Mouse (Mus musculus) midbrain, postnatal 0 days (tissue): ENCODE data around the gene Pltp. TPM values are rescaled to one million over a fixed set of nuclear protein-coding genes. Genes with fewer than 3 reads are reported as not detected.

Experiments used
- ATAC-seq: fragments of 200-750 bp; cut with Nextera tagmentation; 2 replicates; pipeline ENCODE4 v1.8.0; 2017; ENCODE audit warnings: moderate number of reproducible peaks, mild to moderate bottlenecking, moderate TSS enrichment, moderate library complexity; ENCODE audit not compliant: low FRiP score
- DNase-seq: peaks from one replicate; pipeline ENCODE4 v3.0.0-alpha.2; 2015; ENCODE audit warnings: low spot score
- H3K27ac ChIP-seq: fragments of 300-500 bp; sonication (generic); 2 replicates; pipeline ENCODE4 v1.5.1; 2014; ENCODE audit warnings: low read depth, mild to moderate bottlenecking, low read length, mixed read lengths
- H3K27me3 ChIP-seq: fragments of 300-500 bp; sonication (generic); 2 replicates; pipeline ENCODE4 v1.6.1; 2014; ENCODE audit warnings: low read length, control low read depth, mixed read lengths; ENCODE audit not compliant: insufficient read depth
- H3K36me3 ChIP-seq: fragments of 300-500 bp; sonication (generic); 2 replicates; pipeline ENCODE4 v1.6.1; 2014; ENCODE audit warnings: low read length, control low read depth, mixed read lengths; ENCODE audit not compliant: insufficient read depth
- H3K4me1 ChIP-seq: fragments of 300-500 bp; sonication (generic); 2 replicates; pipeline ENCODE4 v1.6.1; 2014; ENCODE audit warnings: mild to moderate bottlenecking, control low read depth, antibody characterized with exemption, low read length, mixed read lengths; ENCODE audit not compliant: insufficient read depth
- H3K4me2 ChIP-seq: fragments of 300-500 bp; sonication (generic); 2 replicates; pipeline ENCODE4 v1.6.1; 2014; ENCODE audit warnings: low read depth, mild to moderate bottlenecking, low read length, mixed read lengths; ENCODE audit not compliant: poor library complexity, severe bottlenecking
- H3K4me3 ChIP-seq: fragments of 300-500 bp; sonication (generic); 2 replicates; pipeline ENCODE4 v1.5.1; 2014; ENCODE audit warnings: low read depth, mild to moderate bottlenecking, low read length, moderate library complexity
- H3K9ac ChIP-seq: fragments of 300-500 bp; sonication (generic); replicated peaks from 2 replicates; pipeline ENCODE4 v1.6.1; 2014; ENCODE audit warnings: mild to moderate bottlenecking, low read length, moderate library complexity, mixed read lengths; ENCODE audit not compliant: poor library complexity, severe bottlenecking
- H3K9me3 ChIP-seq: fragments of 300-500 bp; sonication (generic); 2 replicates; pipeline ENCODE4 v1.6.1; 2016; ENCODE audit warnings: low read length, control low read depth
- CTCF ChIP-seq: IDR thresholded peaks from 2 replicates; pipeline ENCODE4 v1.5.1; 2016; ENCODE audit warnings: antibody characterized with exemption, mild to moderate bottlenecking
- WGBS: fragments of 180-500 bp; shearing (Covaris S2); extraction: QIAGEN DNeasy Blood & Tissue Kit; methylation state at CpG from one replicate; pipeline ENCODE4 v1.1.7; 2014; 5-methylcytosine and 5-hydroxymethylcytosine counted together
- polyA plus RNA-seq: library from polyadenylated mRNA; unstranded; fragments of >200 nt; fragmentation: Nextera tagmentation; extraction: Ambion mirVana; gene quantifications from 2 replicates; pipeline ENCODE4 v1.2.1, GENCODE M21; 2015
- total RNA-seq: library from RNA; depleted of rRNA; stranded (reverse); fragments of >200 nt; gene quantifications from 2 replicates; pipeline ENCODE4 v1.2.3, GENCODE M21; 2014

The Pltp gene
- total and polyA plus RNA-seq, 2 experiments from 2014 or later, result 55.5 to 85.5 TPM

GRCm38 (mm10) chr2:164891056-164891834 is 33.7 kb upstream of the Pltp start:
- no peaks in the 10 kb centered on the region for H3K9me3 ChIP-seq
- no peak overlapping the region for H3K9ac ChIP-seq
- no peak overlapping the region for H3K4me3 ChIP-seq
- H3K4me1 ChIP-seq, result no peaks in the 10 kb centered on the region
- WGBS, result 82% methylated on average over 13 of the region's 13 CpGs
- H3K27ac ChIP-seq, result 0 out of 2 replicates have a peak overlapping the region, but pooled peaks have one; percentile 6
- DNase-seq (no peak), ATAC-seq (no peak)
- no peak overlapping the region for H3K4me2 ChIP-seq
- no peak for TF ChIP-seq CTCF
- no peaks in the 10 kb centered on the region for H3K27me3 ChIP-seq
- H3K36me3 ChIP-seq, result peaks cover 95% of the 10 kb centered on the region

DNA sequence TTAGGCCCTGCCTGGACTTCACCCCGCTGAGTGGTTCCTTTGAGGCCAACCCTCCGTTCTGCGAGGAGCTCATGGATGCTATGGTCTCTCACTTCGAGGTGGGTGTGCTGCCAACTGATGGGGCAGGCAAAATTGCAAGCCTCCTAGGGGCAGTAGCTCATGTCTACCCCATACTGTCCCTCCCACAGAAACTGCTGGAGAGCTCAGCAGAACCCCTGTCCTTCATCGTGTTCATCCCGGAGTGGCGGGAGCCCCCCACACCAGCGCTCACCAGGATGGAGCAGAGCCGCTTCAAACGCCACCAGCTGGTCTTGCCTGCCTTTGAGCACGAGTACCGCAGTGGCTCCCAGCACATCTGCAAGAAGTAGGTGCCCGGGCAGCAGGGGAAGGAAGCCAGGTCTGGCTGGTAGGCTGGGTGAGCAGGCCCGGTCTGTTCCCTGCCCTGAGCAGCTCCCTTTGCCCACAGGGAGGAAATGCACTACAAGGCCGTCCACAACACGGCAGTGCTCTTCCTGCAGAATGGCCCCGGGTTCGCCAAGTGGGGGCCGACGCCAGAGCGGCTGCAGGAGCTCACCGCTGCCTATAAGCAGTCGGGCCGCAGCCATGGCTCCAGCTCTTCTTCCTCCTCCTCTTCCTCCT is 33.0 kb upstream of the Pltp start:
- ATAC-seq (no peak), DNase-seq (no peak)
- Histone ChIP-seq H3K4me2 (no peak overlapping the region), H3K9me3 (no peaks in the 10 kb centered on the region), H3K9ac (no peak overlapping the region), H3K36me3 (peaks cover 95% of the 10 kb centered on the region), H3K4me3 (no peak overlapping the region), H3K27me3 (no peaks in the 10 kb centered on the region), H3K27ac (peak overlapping the region; percentile 26; the same call in 1 of the 2 replicates), H3K4me1 (no peaks in the 10 kb centered on the region)
- 90% methylated on average over 24 of the region's 24 CpGs for WGBS
- TF ChIP-seq CTCF, result no peak

- Histone ChIP-seq H3K27me3 (no peaks in the 10 kb centered on the region), H3K9me3 (no peaks in the 10 kb centered on the region), H3K36me3 (peaks cover 95% of the 10 kb centered on the region), H3K27ac (peak overlapping the region; percentile 26; the same call in 1 of the 2 replicates), H3K4me2 (no peak overlapping the region), H3K4me1 (no peaks in the 10 kb centered on the region), H3K9ac (no peak overlapping the region), H3K4me3 (no peak overlapping the region)
- ATAC-seq (no peak), DNase-seq (no peak)
- no peak for TF ChIP-seq CTCF
- 95% methylated on average over 2 of the region's 2 CpGs for WGBS
Measured at GRCm38 (mm10) chr2:164889960-164890359, 32.4 kb upstream of the Pltp start.

DNA sequence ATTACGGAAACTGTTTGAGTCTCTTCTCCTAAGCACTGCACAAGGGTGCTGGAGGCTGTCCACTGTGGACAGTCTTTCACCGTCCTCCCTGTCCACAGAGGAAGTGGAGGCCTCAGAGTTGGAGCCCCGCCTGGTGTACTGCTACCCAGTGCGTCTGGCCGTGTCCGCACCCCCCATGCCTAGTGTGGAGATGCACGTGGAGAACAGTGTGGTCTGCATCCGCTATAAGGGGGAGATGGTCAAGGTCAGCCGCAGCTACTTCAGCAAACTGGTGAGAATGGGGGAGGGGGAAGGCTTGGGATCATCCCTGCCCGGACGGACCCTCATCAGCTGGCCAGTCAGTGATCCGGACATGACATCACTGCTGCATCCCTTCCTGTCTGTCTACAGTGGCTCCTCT is 31.5 kb upstream of the Pltp start:
- Histone ChIP-seq H3K4me1 (no peaks in the 10 kb centered on the region), H3K27ac (no peak overlapping the region), H3K9me3 (no peaks in the 10 kb centered on the region), H3K4me3 (no peak overlapping the region), H3K36me3 (peaks cover 91% of the 10 kb centered on the region), H3K27me3 (no peaks in the 10 kb centered on the region), H3K9ac (no peak overlapping the region), H3K4me2 (no peak overlapping the region)
- no peak for TF ChIP-seq CTCF
- WGBS, result 87% methylated on average over 12 of the region's 12 CpGs
- DNase-seq (no peak), ATAC-seq (no peak)

DNA sequence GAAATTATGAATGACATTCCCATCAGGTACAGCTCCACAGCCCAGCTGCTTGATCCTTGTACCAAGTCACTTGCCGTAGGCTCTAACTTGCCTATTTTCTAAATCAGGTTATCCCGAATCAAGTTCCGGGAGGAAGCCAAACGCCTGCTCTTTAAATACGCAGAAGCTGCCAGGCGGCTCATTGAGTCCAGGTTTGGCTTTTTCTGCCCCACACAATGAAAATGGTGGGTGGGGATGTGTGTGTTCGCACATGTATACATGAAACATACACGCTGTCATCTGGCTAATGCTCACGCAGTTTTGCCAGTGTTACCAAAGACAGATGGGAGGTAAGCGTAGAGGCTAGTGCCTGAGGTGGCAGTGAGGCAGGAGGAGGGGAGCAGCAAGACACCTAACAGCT is 29.1 kb upstream of the Pltp start:
- no peak overlapping the region for H3K4me2 ChIP-seq
- H3K27ac ChIP-seq, result 0 out of 2 replicates have a peak overlapping the region, but pooled peaks have one; percentile 14
- peaks cover 81% of the 10 kb centered on the region for H3K36me3 ChIP-seq
- TF ChIP-seq CTCF, result no peak
- H3K9me3 ChIP-seq, result no peaks in the 10 kb centered on the region
- 86% methylated on average over 10 of the region's 10 CpGs for whole genome bisulfite sequencing
- H3K4me3 ChIP-seq, result no peak overlapping the region
- ATAC-seq (no peak), DNase-seq (no peak)
- H3K4me1 ChIP-seq, result no peaks in the 10 kb centered on the region
- H3K27me3 ChIP-seq, result no peaks in the 10 kb centered on the region
- H3K9ac ChIP-seq, result no peak overlapping the region

- peak overlapping the region; percentile 43; the same call in 1 of the 2 replicates for H3K27ac ChIP-seq
- H3K4me3 ChIP-seq, result no peak overlapping the region
- no peak overlapping the region for H3K4me2 ChIP-seq
- no peaks in the 10 kb centered on the region for H3K27me3 ChIP-seq
- H3K9ac ChIP-seq, result no peak overlapping the region
- H3K4me1 ChIP-seq, result no peaks in the 10 kb centered on the region
- TF ChIP-seq CTCF, result no peak
- DNase-seq (peak; percentile 68), ATAC-seq (peak; percentile 19; the same call in 1 of the 2 replicates)
- 65% methylated on average over 7 of the region's 7 CpGs for WGBS
- peaks cover 73% of the 10 kb centered on the region for H3K36me3 ChIP-seq
- H3K9me3 ChIP-seq, result no peaks in the 10 kb centered on the region
Measured at GRCm38 (mm10) chr2:164885788-164886187, 28.3 kb upstream of the Pltp start.
